Mouse (Mus musculus) regulatory T cell (primary cell): Measurements from ENCODE around the gene Gm7697.
"Not testable (repeated sequence)": the region's sequence is repeated elsewhere in the genome, so short reads cannot be mapped to it uniquely, and the experiment has no call there.

Source experiments
- in situ Hi-C: fragments of 300-600 bp; cut with MboI, MseI; formaldehyde crosslinking; loops from one replicate; pipeline ENCODE4 v1.15.1; 2025; ENCODE audit warnings: high pct_unique_total_duplicates

Gene Gm7697

DNA sequence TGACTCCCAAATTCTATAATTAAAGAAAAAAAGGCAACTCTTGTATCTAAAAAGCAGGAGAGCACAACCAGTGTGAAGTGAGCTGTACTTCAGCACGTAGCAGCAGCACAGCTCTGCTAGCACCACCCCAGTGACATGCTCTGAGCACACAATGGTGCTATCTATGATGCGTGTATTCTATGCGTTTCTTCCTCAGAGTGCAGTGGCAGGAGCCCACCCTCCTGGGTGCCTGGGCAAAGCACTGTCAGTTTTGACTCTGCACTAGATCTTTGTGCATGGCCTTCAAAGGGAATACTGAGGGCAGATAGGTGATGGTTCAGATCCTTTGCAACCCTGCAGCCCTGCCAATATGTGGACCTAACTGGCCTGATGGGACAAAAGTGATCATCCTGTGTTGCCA lies at the start of gene Gm7697:
Gene Gm7697 (minus strand): TSS at position 101 of the 400 bp plus-strand sequence.
- in situ Hi-C loops = not testable (repeated sequence)

DNA sequence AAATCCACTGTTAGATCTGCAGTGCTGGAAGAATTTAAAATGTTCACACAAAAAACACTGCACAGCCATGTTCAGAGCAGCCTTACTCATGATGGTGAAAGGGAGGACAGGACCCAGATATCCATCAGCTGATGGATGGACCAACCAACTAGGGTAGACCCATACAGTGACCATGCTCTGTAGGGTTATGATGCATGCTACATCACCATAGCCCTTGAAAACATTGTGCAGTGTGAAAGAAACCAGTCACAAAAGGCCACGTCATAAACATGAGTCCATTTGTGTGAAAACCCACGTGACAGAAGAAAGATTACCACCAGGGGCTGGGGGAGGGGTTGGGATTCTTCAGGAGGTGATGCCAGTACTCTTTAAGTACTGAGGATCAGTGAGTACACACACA lies 28.5 kb upstream of the Gm7697 start:
- in situ Hi-C loops = not testable (repeated sequence)

DNA sequence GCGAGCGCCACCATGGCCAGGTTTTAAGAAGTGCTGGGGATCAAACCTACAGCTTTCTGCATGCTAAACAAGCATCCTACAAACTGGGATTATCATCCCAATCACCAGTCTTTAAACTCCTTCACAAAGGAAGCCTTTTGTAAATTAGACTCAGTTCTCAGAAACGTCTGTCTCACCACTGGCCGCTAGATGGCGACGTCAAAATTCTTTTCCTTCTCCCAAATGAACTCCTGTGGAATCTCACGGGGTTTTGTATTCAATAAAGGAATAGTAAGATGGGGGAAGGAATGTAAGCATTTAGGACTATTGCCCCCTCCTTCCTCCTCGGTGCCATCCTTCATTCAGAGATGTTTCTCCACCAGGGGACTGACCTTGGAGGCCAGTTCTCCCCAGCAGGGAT lies 26.8 kb upstream of the Gm7697 start:
- in situ Hi-C loops = loop anchor here (10.0 kb wide), 1 partner anchor 235 kb away; no protein-coding TSS in a partner anchor

- in situ Hi-C loops = loop anchor here (10.0 kb wide), 1 partner anchor 233 kb away; no protein-coding TSS in a partner anchor
Observed at GRCm38 (mm10) chr8:69548114-69548513, 25.3 kb upstream of the Gm7697 start.

DNA sequence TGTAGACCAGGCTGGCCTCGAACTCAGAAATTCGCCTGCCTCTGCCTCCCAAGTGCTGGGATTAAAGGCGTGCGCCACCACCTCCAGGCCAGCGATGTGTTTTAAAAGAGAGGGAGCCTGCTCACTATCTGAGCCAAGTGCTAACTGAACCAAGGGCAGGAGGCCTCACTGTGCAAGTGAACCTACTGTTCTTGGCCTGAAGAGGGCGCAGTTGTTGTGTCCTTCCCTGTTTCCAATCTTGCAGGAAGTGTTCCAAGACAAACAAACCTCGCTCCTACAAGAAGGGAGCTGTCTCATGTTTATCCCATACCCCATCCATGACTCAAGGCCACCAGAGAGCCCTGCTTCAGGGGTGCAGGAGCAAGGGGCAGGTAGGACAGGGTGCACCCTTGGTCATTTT lies 24.4 kb upstream of the Gm7697 start:
- in situ Hi-C loops = loop anchor here (10.0 kb wide), 1 partner anchor 232 kb away; no protein-coding TSS in a partner anchor

DNA sequence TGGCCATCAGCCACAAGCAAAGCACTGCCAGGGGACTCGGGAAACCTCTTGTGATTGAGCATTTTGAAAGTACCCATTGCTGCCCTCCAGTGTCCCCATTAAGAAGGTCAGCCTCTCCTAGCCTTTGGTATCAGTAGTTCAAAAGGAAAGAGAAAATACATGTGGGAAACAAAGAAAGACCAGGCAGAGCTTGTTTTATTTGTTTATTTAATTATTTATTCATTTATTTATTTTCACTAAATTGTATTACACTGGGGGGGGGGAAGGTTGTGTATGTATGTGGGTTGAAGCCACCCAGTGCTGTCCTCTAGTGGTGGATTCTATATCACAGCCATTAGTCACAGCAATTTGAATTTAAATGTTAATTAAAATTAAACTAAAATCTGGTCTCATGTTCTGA lies 22.2 kb upstream of the Gm7697 start:
- in situ Hi-C loops = loop anchor here (10.0 kb wide), 1 partner anchor 230 kb away; no protein-coding TSS in a partner anchor

DNA sequence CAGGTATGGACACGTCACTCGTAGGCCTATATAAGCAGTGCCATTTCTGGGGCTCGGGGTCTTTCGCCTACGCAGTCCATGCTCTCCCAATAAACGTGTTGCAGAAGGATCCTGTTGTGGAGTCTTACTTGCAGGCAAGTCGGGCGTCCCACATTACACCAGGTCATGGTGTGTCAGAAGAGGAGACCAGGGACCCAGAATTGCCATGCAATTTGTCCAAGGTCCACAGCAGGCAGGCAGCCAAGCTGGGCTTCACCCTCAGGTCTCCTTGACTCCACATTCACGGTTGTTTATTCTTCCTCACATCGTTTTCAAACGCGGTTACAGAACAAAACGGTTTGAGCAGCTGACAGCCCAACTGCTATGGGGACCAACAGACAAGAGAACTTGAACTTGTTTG lies 21.7 kb upstream of the Gm7697 start:
- in situ Hi-C loops = loop anchor here (10.0 kb wide), 1 partner anchor 230 kb away; no protein-coding TSS in a partner anchor

DNA sequence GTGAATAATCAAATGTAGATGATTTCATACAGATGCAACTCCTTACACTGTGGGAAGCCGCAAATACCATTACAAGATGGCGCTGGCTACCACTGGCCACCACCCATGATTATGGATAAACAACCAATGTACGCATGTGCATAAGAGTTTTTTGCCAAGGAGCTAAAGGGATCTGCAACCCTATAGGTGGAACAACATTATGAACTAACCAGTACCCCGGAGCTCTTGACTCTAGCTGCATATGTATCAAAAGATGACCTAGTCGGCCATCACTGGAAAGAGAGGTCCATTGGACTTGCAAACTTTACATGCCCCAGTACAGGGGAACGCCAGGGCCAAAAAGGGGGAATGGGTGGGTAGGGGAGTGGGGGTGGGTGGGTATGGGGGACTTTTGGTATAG lies 21.2 kb upstream of the Gm7697 start:
- in situ Hi-C loops = loop anchor here (10.0 kb wide), 1 partner anchor 229 kb away; no protein-coding TSS in a partner anchor

DNA sequence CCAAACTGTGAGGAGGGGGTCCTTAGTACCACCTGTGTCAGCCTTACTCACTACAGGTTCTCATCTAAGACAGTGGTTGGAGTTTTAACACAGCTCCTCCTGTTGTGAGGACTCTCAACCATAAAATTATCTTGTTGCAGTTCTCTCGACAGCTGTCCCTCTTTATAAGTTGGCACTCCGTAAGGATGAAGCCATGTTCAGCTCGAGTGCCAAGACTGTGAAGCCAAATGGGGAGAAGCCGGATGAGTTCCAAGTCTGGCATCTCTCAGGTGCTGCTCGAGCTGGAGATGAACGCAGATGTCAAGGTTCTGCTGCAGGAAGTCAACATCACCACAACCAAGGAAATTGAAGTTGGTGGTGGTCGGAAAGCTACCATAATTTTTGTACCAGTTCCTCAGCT lies 18.0 kb upstream of the Gm7697 start:
- in situ Hi-C loops = loop anchor here (10.0 kb wide), 1 partner anchor 226 kb away; no protein-coding TSS in a partner anchor

GRCm38 (mm10) chr8:69540331-69540730 lies 17.6 kb upstream of the Gm7697 start:
- in situ Hi-C loops = loop anchor here (10.0 kb wide), 1 partner anchor 226 kb away; no protein-coding TSS in a partner anchor

DNA sequence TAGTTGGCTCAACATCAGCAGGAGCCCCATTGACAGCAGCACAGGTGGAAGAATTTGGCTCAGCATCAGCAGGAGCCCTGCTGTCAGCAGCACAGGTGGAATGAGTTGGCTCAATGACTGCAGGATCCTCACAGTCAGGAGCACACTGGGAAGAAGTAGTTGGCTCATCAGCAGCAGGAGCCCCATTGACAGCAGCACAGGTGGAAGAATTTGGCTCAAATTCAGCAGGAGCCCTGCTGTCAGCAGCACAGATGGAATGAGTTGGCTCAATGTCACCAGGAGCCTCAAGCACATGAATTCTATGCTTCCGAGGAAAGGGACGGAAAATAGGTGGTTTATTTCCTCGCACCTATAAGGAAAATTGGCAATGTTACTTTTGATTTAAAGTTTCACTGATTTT lies 47.8 kb downstream of the Gm7697 start:
- in situ Hi-C loops = loop anchor here (5.0 kb wide), 1 partner anchor 53 kb away; no protein-coding TSS in a partner anchor

- in situ Hi-C loops = not testable (repeated sequence)
Observed at GRCm38 (mm10) chr8:69453465-69453864, 69.3 kb downstream of the Gm7697 start, which contains the start of gene Gm9495. Gm9495 (minus strand) TSS chr8:69453565.
